Mouse (Mus musculus) liver, embryonic 14.5 days (tissue): ENCODE measurements around the gene Gm38394. TPM values are rescaled to one million over a fixed set of nuclear protein-coding genes. Genes with fewer than 3 reads are reported as not detected.

ENCODE experiments used
- ATAC-seq: fragments of 200-750 bp; cut with Nextera tagmentation; 2 replicates; pipeline ENCODE4 v1.8.0; 2017; ENCODE audit warnings: moderate number of reproducible peaks, mild to moderate bottlenecking, moderate library complexity; ENCODE audit not compliant: insufficient read depth
- DNase-seq, 3 experiments: peaks; one replicate each; pipeline ENCODE4 v3.0.0-alpha.2; 2012 to 2013; ENCODE audit warnings: low read depth in 3 of 3, low spot score in 3 of 3
- H3K27ac ChIP-seq: fragments of 300-500 bp; sonication (generic); 2 replicates; pipeline ENCODE4 v1.5.1; 2014; ENCODE audit warnings: moderate library complexity, mild to moderate bottlenecking, control low read depth, inconsistent platforms
- H3K27me3 ChIP-seq: fragments of 300-500 bp; sonication (generic); 2 replicates; pipeline ENCODE4 v1.6.1; 2014; ENCODE audit warnings: mild to moderate bottlenecking, low read length, moderate library complexity; ENCODE audit not compliant: control insufficient read depth, insufficient read depth
- H3K36me3 ChIP-seq: fragments of 300-500 bp; sonication (generic); replicated peaks from 2 replicates; pipeline ENCODE4 v1.6.1; 2014; ENCODE audit warnings: low read depth; ENCODE audit not compliant: control insufficient read depth, insufficient read depth
- H3K4me1 ChIP-seq, 2 experiments: fragments of 200-500 bp in 1 of 2; fragments of 300-500 bp in 1 of 2; sonication (generic) in 1 of 2; replicated peaks; 2 replicates each; pipeline ENCODE4 v1.6.1; 2012 to 2014; ENCODE audit warnings: antibody characterized with exemption in 1 of 2, inconsistent platforms in 1 of 2, low read length in 1 of 2; ENCODE audit not compliant: control insufficient read depth in 2 of 2, insufficient read depth in 2 of 2
- H3K4me2 ChIP-seq: fragments of 300-500 bp; sonication (generic); 2 replicates; pipeline ENCODE4 v1.6.1; 2014; ENCODE audit warnings: low read depth, mild to moderate bottlenecking, control low read depth, moderate library complexity
- H3K4me3 ChIP-seq, 2 experiments: fragments of 200-500 bp in 1 of 2; fragments of 300-500 bp in 1 of 2; sonication (generic) in 1 of 2; 2 replicates each; pipeline ENCODE4 v1.5.1; 2012 to 2014; ENCODE audit warnings: low read depth in 2 of 2, low read length in 2 of 2, mild to moderate bottlenecking in 2 of 2, control low read depth in 1 of 2, inconsistent platforms in 1 of 2, moderate library complexity in 1 of 2; ENCODE audit not compliant: insufficient read depth in 1 of 2
- H3K9ac ChIP-seq: fragments of 300-500 bp; sonication (generic); replicated peaks from 2 replicates; pipeline ENCODE4 v1.6.1; 2014; ENCODE audit warnings: mild to moderate bottlenecking, control low read depth, moderate library complexity
- H3K9me3 ChIP-seq: fragments of 300-500 bp; sonication (generic); 2 replicates; pipeline ENCODE4 v1.6.1; 2016; ENCODE audit warnings: low read length, mixed read lengths; ENCODE audit not compliant: control insufficient read depth
- CTCF ChIP-seq: IDR thresholded peaks from 2 replicates; pipeline ENCODE4 v1.5.1; 2016; ENCODE audit warnings: antibody characterized with exemption, low read depth, control low read depth
- EP300 ChIP-seq: IDR thresholded peaks from 2 replicates; pipeline ENCODE4 v1.6.1; 2016; ENCODE audit warnings: antibody characterized with exemption, low read depth
- WGBS: fragments of 180-500 bp; shearing (Covaris S2); extraction: QIAGEN DNeasy Blood & Tissue Kit; methylation state at CpG from one replicate; pipeline ENCODE4 v1.1.7; 2014; ENCODE audit not compliant: insufficient replicate concordance; 5-methylcytosine and 5-hydroxymethylcytosine counted together
- polyA plus RNA-seq, 2 experiments: library from polyadenylated mRNA; depleted of rRNA in 1 of 2; stranded (reverse) in 1 of 2; unstranded in 1 of 2; fragments of >200 nt; fragmentation: Nextera tagmentation in 1 of 2; extraction: Ambion mirVana in 1 of 2; gene quantifications; 2 replicates each; pipeline versions ENCODE4 v1.2.1 to v1.2.3; 2012 to 2014

The Gm38394 gene
- polyA plus RNA-seq, 2 experiments = 1.6 to 1.7 TPM

DNA sequence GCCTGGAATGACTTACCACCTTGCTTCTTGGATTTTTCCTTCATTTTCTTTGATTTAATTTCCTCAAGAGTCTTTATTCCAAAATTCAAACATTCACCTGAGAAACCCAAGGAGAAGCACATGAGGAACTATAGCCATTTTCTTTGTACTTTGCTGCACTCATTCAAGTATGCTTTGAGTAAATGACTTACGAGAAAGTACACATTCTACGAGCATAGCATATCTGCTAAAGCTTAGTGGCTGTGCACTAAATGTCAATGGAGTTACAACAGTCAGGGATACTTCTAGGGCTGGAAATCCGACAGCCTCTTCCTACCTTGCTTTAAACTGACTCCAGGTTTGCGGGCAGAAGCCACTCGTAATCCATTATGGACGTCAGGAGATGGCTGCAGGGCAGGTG is 22.6 kb downstream of the Gm38394 start:
- Histone ChIP-seq H3K36me3 (peaks cover 81% of the 10 kb centered on the region), H3K4me1 (no peaks in the 10 kb centered on the region), H3K4me2 (no peak overlapping the region), H3K27me3 (no peaks in the 10 kb centered on the region), H3K27ac (no peak overlapping the region), H3K4me3 (no peak overlapping the region), H3K9me3 (no peaks in the 10 kb centered on the region), H3K9ac (no peak overlapping the region)
- TF ChIP-seq EP300 = no peak
- WGBS = 86% methylated on average over 6 of the region's 6 CpGs
- ATAC-seq (no peak), DNase-seq (no peak)

DNA sequence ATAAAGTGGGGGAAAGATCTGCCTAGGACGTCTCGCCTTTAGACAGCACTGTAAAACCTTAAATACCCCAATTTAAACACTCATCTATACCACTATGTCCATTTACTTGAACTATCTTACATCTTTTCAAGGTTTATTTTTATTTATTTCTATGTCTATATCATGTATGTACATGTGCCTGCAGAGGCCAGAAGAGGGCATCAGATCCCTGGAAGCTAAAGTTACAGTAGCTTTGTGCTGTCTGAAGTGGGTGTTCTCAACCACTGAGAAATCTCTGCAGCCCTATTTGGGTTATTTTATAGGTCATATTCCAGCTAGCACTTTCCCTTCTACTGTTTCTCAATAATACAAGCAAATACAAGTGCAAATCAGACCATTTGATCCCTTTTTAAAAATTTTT is 28.9 kb downstream of the Gm38394 start:
- H3K27me3 ChIP-seq = no peaks in the 10 kb centered on the region
- no peak overlapping the region for H3K4me3 ChIP-seq
- no peaks in the 10 kb centered on the region for H3K9me3 ChIP-seq
- H3K27ac ChIP-seq = no peak overlapping the region
- TF ChIP-seq CTCF = peak; percentile 13; the same call in 1 of the 2 replicates
- no peak for TF ChIP-seq EP300
- no peak overlapping the region for H3K4me2 ChIP-seq
- H3K36me3 ChIP-seq = peaks cover 66% of the 10 kb centered on the region
- WGBS = 80% methylated on average over 2 of the region's 2 CpGs
- no peaks in the 10 kb centered on the region for H3K4me1 ChIP-seq
- ATAC-seq (no peak), DNase-seq (no peak)
- H3K9ac ChIP-seq = no peak overlapping the region

DNA sequence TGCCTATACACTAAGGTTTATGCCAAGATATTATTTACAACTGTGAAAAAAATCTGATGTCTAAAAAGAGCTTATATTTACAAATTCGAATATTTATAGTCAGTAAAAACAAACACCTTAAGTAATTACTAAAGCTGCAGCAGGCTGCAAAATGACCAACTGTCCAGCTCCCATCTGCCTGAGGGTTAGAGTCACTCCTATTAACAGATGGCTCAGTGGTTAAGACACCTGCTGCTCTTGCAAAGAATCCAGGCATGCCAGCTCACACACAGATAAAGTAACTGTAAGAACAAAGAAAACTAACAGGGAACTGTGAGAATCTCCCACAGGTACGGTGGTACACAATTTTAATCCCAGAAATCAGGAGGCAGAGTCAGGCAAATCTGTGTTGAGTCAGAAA is 36.1 kb downstream of the Gm38394 start:
- no peak for ATAC-seq
- peaks cover 70% of the 10 kb centered on the region for H3K36me3 ChIP-seq
- no peaks in the 10 kb centered on the region for H3K4me1 ChIP-seq

DNA sequence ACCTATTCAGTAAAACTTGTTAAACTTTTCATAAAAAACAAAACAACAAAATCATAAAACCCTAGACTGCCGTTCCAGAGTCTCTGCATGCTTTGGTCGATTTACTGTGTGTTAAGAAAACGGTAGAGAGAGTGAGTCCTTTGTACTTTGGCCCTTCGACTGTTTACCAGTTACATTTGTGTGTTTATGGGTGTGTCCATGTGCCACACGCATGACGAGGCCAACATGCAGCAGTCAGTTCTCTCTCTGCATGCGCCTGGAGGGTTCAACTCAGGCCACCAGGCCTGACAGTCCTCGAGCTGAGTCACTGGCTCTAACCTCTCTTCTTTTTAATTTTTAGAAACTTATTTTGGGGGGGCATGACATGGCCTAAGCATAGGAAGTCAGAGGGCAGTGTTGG is 42.8 kb downstream of the Gm38394 start:
- H3K4me2 ChIP-seq = no peak overlapping the region
- no peaks in the 10 kb centered on the region for H3K27me3 ChIP-seq
- H3K4me3 ChIP-seq = no peak overlapping the region
- peaks cover 13 to 19% of the 10 kb centered on the region in 2 experiments for H3K4me1 ChIP-seq
- TF ChIP-seq CTCF (no peak), EP300 (no peak; the same call in 1 of the 2 replicates)
- no peak overlapping the region; the same call in 1 of the 2 replicates for H3K9ac ChIP-seq
- DNase-seq (no peak), ATAC-seq (peak; percentile 73)
- 49% methylated on average over 8 of the region's 8 CpGs for WGBS
- H3K36me3 ChIP-seq = peaks cover 37% of the 10 kb centered on the region
- no peak overlapping the region; the same call in 1 of the 2 replicates for H3K27ac ChIP-seq
- H3K9me3 ChIP-seq = no peaks in the 10 kb centered on the region

More for the DNA sequence above, 36.1 kb downstream of the Gm38394 start:
- no peaks in the 10 kb centered on the region for H3K9me3 ChIP-seq
- 58% methylated on average over 2 of the region's 2 CpGs for WGBS
- H3K27me3 ChIP-seq = no peaks in the 10 kb centered on the region
- H3K27ac ChIP-seq = no peak overlapping the region
- DNase-seq = no peak
- H3K4me2 ChIP-seq = no peak overlapping the region
- TF ChIP-seq EP300 (no peak), CTCF (no peak)
- no peak overlapping the region for H3K4me3 ChIP-seq
- H3K9ac ChIP-seq = no peak overlapping the region

DNA sequence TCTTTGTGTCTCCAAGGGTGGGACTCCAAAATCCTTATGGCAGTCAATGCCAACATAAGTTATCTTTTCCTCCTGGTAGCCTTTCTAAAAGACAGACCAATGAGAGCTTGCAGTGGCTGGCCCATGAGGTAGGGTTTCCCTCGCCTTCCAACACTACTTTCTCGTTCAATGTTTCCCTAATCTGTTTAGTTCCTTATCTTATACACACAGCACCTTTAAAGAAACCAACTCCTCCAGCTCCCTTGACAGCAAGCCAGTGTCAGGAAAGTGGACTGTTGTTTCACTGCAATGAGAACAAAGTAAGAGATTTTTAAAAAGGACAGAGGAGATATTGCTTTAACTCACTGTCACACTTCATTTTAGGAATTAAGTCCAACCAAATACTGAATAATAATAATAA is 43.2 kb downstream of the Gm38394 start:
- H3K9me3 ChIP-seq = no peaks in the 10 kb centered on the region
- no peaks in the 10 kb centered on the region for H3K27me3 ChIP-seq
- WGBS = 13% methylated on average over 2 of the region's 2 CpGs
- H3K4me3 ChIP-seq = no peak overlapping the region
- H3K4me1 ChIP-seq = peaks cover 13 to 19% of the 10 kb centered on the region in 2 experiments
- H3K4me2 ChIP-seq = no peak overlapping the region
- H3K27ac ChIP-seq = peak overlapping the region; percentile 21
- H3K9ac ChIP-seq = no peak overlapping the region
- peaks cover 33% of the 10 kb centered on the region for H3K36me3 ChIP-seq
- ATAC-seq = peak; percentile 78; the same call in 1 of the 2 replicates
- peak in 1 of 3 experiments; percentile 28 for DNase-seq
- TF ChIP-seq EP300 (0 out of 2 replicates have a peak, but pooled peaks have one; percentile 46), CTCF (no peak)
